Comparison of ENCODE assay signal across 16 mouse cellular contexts in the genomic region with DNA sequence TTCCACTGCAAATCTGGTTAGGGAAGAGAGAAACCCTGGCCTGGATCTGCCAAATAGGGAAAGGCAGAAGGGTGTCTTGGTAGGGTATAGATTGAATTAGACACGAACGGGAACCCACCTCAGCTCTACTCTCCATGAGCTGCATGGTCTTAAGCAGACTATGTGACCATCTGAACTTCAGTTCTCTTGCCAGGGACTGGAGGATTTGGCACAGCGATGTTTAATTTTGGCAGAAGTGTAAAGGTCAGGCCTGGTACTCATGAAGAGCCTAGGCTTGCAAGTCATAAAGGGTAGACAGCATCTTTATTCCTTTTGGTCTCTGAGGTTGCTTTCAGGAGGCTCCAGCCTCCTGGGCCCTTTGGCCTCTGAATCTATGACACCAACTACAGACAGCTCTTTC.
DNase-seq lines count a peak whose midpoint lies in the region.
"Had no signal": no experiment of that assay in that cellular context is flagged by ENCODE, and none has a peak within 500 bp of the region (broad histone marks: within the 10 kb centered on the region; RNA-seq: fewer than 3 reads in every experiment).

No protein-coding gene starts in this region.

- peak; percentile 28 for DNase-seq in gastrocnemius, adult 18-20 months (ENCODE audit: low spot score)
- DNase-seq in gastrocnemius, postnatal 25 days, result no peak
- DNase-seq in adrenal gland, postnatal 14 days, result peak; percentile 42
- DNase-seq in cerebellum, adult 11-12 months, result peak; percentile 80
- DNase-seq in cerebellum, postnatal 10 days, result peak; percentile 57 to 71
- DNase-seq in layer of hippocampus, adult 18-20 months (ENCODE audit: low spot score in 2 of 2), result no peak
- no peak for DNase-seq in Muller cell, postnatal 12 days (ENCODE audit: inconsistent ontology term)
- DNase-seq in natural killer cell, adult 2 months (ENCODE audit: low spot score in 2 of 2), result no peak
- DNase-seq: B cell, adult 2 months; gastrocnemius, postnatal 10 days; heart, postnatal 4 days; kidney, adult 8-10 months; kidney, postnatal 14 days; lung, postnatal 4 days; right cerebral cortex, postnatal 25 days; thymus, postnatal 14 days had no signal

Comparison
In these comparisons a context has a peak if more than half of its experiments do, and no peak if none do; other contexts are left out.
1. DNase-seq: peak in gastrocnemius, adult 18-20 months (single experiment), adrenal gland, postnatal 14 days (single experiment), cerebellum, adult 11-12 months (single experiment) and cerebellum, postnatal 10 days (2 of 2); none in gastrocnemius, postnatal 25 days (single experiment), layer of hippocampus, adult 18-20 months (0 of 2), Muller cell, postnatal 12 days (single experiment) and natural killer cell, adult 2 months (0 of 2).